In the genomic region with DNA sequence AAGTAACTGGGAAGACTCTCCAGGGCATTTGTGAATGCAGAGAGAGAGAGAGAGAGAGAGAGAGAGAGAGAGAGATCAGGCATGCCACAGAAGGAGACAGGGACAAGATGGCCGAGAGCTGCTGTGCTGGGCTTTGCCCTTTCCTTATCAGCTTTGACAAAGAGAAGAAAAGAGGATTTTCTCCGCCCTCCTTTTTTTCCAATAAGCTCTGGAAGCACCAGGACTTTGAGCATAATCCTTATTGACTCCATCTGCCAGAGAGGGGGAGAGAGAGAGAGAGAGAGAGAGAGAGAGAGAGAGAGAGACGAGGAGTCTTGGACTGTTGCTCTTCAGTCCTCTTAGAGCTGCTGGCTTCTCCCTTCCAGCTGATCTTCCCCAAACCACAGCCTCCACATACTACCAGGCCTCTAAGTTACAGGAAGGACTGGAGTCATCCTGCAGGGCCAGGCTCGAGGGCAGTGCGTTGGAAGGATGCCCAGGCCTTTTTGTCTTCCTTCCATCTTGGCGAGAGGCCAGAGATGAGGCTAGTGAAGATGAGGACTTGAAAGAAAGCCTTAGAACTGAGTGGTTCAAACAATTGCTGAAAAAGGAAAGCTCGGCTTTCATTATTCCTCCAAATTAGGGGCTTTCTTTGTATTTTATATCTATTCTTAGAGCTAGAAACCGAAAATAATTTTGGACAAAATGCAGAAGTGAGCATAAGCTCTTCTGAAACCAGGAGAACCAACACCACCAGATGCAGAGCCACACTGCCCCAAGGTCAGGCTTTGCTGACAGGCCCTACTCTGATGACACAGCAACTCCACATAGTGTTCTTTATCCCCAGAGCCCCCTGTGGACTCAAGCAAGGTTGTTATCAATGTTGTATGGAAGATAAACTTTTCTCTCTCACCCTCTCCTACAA, we compare ENCODE assay signal across 8 mouse cellular contexts. TPM values are rescaled to one million over a fixed set of nuclear protein-coding genes. Genes with fewer than 3 reads are reported as not detected.
DNase-seq lines count a peak whose midpoint lies in the region; ATAC-seq and TF ChIP-seq lines count a peak whose summit lies in the region.

No protein-coding gene starts in this region.

- DNase-seq in liver = peak; percentile 35
- DNase-seq in adrenal gland, postnatal 14 days = peak; percentile 89
- peak; percentile 19 for DNase-seq in gastrocnemius, postnatal 10 days
- DNase-seq in kidney, postnatal 14 days = peak; percentile 89
- DNase-seq in midbrain, postnatal 0 days (ENCODE audit: low spot score) = peak; percentile 72

- no peak for ATAC-seq in liver, embryonic 12.5 days
- peak; percentile 23; the same call in 1 of the 2 replicates for ATAC-seq in midbrain, postnatal 0 days (ENCODE audit: low FRiP score)
- ATAC-seq in erythroblast, adult 5-6 weeks (replicated peaks; ENCODE audit: low FRiP score, poor library complexity, severe bottlenecking) = no peak
- ATAC-seq in hindbrain, embryonic 13.5 days (ENCODE audit: low FRiP score) = no peak

- H3K4me1 ChIP-seq in liver, embryonic 12.5 days = no peaks in the 10 kb centered on the region
- H3K4me1 ChIP-seq in midbrain, postnatal 0 days (ENCODE audit: insufficient read depth, low read length) = no peaks in the 10 kb centered on the region
- H3K4me1 ChIP-seq in hindbrain, embryonic 13.5 days (replicated peaks) = no peaks in the 10 kb centered on the region

- no peak for TF ChIP-seq CTCF in midbrain, postnatal 0 days (IDR thresholded peaks at IDR 0.05)

- H3K36me3 ChIP-seq in liver, embryonic 12.5 days = no peaks in the 10 kb centered on the region
- H3K36me3 ChIP-seq in midbrain, postnatal 0 days (ENCODE audit: insufficient read depth, low read length) = no peaks in the 10 kb centered on the region
- no peaks in the 10 kb centered on the region for H3K36me3 ChIP-seq in hindbrain, embryonic 13.5 days

- H3K4me3 ChIP-seq in liver, embryonic 12.5 days = no peak overlapping the region
- no peak overlapping the region for H3K4me3 ChIP-seq in midbrain, postnatal 0 days (ENCODE audit: low read depth, low read length)
- no peak overlapping the region for H3K4me3 ChIP-seq in hindbrain, embryonic 13.5 days

- WGBS in liver, embryonic 12.5 days (ENCODE audit: insufficient replicate concordance) = 34% methylated on average over 8 of the region's 8 CpGs
- WGBS in midbrain, postnatal 0 days = 27% methylated on average over 8 of the region's 8 CpGs
- 71% methylated on average over 8 of the region's 8 CpGs for WGBS in hindbrain, embryonic 13.5 days

- H3K9me3 ChIP-seq in liver, embryonic 12.5 days (replicated peaks) = no peaks in the 10 kb centered on the region
- no peaks in the 10 kb centered on the region for H3K9me3 ChIP-seq in midbrain, postnatal 0 days (ENCODE audit: low read length)
- no peaks in the 10 kb centered on the region for H3K9me3 ChIP-seq in hindbrain, embryonic 13.5 days

- H3K27ac ChIP-seq in liver, embryonic 12.5 days = no peak overlapping the region
- H3K27ac ChIP-seq in midbrain, postnatal 0 days (ENCODE audit: low read depth, low read length) = no peak overlapping the region
- H3K27ac ChIP-seq in hindbrain, embryonic 13.5 days = no peak overlapping the region

- no peak overlapping the region for H3K4me2 ChIP-seq in liver, embryonic 12.5 days
- H3K4me2 ChIP-seq in midbrain, postnatal 0 days (ENCODE audit: low read depth, low read length, poor library complexity, severe bottlenecking) = no peak overlapping the region
- no peak overlapping the region for H3K4me2 ChIP-seq in hindbrain, embryonic 13.5 days

- H3K27me3 ChIP-seq in liver, embryonic 12.5 days (replicated peaks) = no peaks in the 10 kb centered on the region
- H3K27me3 ChIP-seq in midbrain, postnatal 0 days (ENCODE audit: insufficient read depth, low read length) = no peaks in the 10 kb centered on the region
- 0 out of 2 replicates have a peak, but pooled peaks cover 5% of the 10 kb centered on the region for H3K27me3 ChIP-seq in hindbrain, embryonic 13.5 days

- no peak overlapping the region for H3K9ac ChIP-seq in liver, embryonic 12.5 days
- no peak overlapping the region for H3K9ac ChIP-seq in midbrain, postnatal 0 days (replicated peaks; ENCODE audit: low read length, poor library complexity, severe bottlenecking)
- H3K9ac ChIP-seq in hindbrain, embryonic 13.5 days = no peak overlapping the region

RNA-seq across cellular contexts. Expression of a gene that starts 59.3 kb away (rescaled TPM):
- polyA plus RNA-seq in liver, embryonic 12.5 days (2016; fragmentation: Nextera tagmentation; extraction: Ambion mirVana) = 0.20 and 0.26 TPM in 2 replicates
- total RNA-seq in adrenal gland, postnatal 14 days (2021) = 4.5 and 5.4 TPM in 2 replicates
- under 1 TPM; 0.66 to 0.77 TPM for total RNA-seq in gastrocnemius, postnatal 10 days (2021)
- 67.4 and 80.5 TPM in 2 replicates for total RNA-seq in midbrain, postnatal 0 days (2014; rRNA removed)
- 9.6 and 10.6 TPM in 2 replicates for polyA plus RNA-seq in midbrain, postnatal 0 days (2015; fragmentation: Nextera tagmentation; extraction: Ambion mirVana)
- total RNA-seq in erythroblast, adult 5-6 weeks (2015; ENCODE audit: low replicate concordance) = 0.19 TPM in 1 of 2 replicates, not detected in the other
- 0.84 TPM in 1 of 2 replicates, not detected in the other for total RNA-seq in erythroblast, adult 5-6 weeks (2017; ENCODE audit: low replicate concordance)
- 7.1 and 7.9 TPM in 2 replicates for polyA plus RNA-seq in hindbrain, embryonic 13.5 days (2015; fragmentation: Nextera tagmentation; extraction: Ambion mirVana)

Comparison
In these comparisons a context has a peak if more than half of its experiments do, and no peak if none do; other contexts are left out.
1. DNase-seq: peak in every context shown above with its lines; median percentile 89 in adrenal gland, postnatal 14 days; 89 in kidney, postnatal 14 days; 72 in midbrain, postnatal 0 days; 35 in liver; 19 in gastrocnemius, postnatal 10 days.
2. RNA of a gene that starts 59.3 kb away (total RNA-seq): 67.4 to 80.5 TPM in midbrain, postnatal 0 days; 4.5 to 5.4 TPM in adrenal gland, postnatal 14 days, 0.66 to 0.77 TPM in gastrocnemius, postnatal 10 days and 0.19 to 0.84 TPM in erythroblast, adult 5-6 weeks; every median in the first group is over 10 times any median in the second.